Mouse (Mus musculus): ENCODE data around the gene Cox6b1.
A peak's percentile ranks its signal among the peaks of the same experiment; 100 is the strongest.

- peak; percentile 87 for TF ChIP-seq CTCF (IDR thresholded peaks at IDR 0.05; ENCODE audit: insufficient read depth, low read length)
- no peak for TF ChIP-seq POLR2A (IDR thresholded peaks at IDR 0.05; ENCODE audit: borderline replicate concordance, extremely low read depth, low read depth, low read length)
Observed at GRCm38 (mm10) chr7:30589435-30590301, 36.3 kb downstream of the Cox6b1 start.

Data from lung, adult 2 months (tissue).